Mouse (Mus musculus): ENCODE data around the gene Frmd3. TPM values are rescaled to one million over a fixed set of nuclear protein-coding genes. Genes with fewer than 3 reads are reported as not detected.

Frmd3 gene
- total RNA-seq, 1 experiment from 2014 or later = not detected

Other genes with a start within 250 kb of the Frmd3 start
- not detected in 2 replicates for gene Rasef, start 222.4 kb upstream of the Frmd3 start, total RNA-seq (2017)
- not detected in 2 replicates for gene Gm11758, start 137.2 kb upstream of the Frmd3 start, total RNA-seq (2017)
- gene Gm11757, start 122.3 kb upstream of the Frmd3 start, total RNA-seq (2017) = not detected in 2 replicates
- not detected in 2 replicates for gene Gm13871, start 107.5 kb upstream of the Frmd3 start, total RNA-seq (2017)
- gene Gm11756, start 92.7 kb upstream of the Frmd3 start, total RNA-seq (2017) = not detected in 2 replicates
- not detected in 2 replicates for gene 2310002L09Rik, start 62.6 kb upstream of the Frmd3 start, total RNA-seq (2017)
- 58.2 and 64.8 TPM in 2 replicates for gene Kdm4c, start 229.1 kb downstream of the Frmd3 start, total RNA-seq (2017)